Mouse (Mus musculus): Measurements from ENCODE around the gene Cpne9. TPM values are rescaled to one million over a fixed set of nuclear protein-coding genes. Genes with fewer than 3 reads are reported as not detected.

Cpne9 gene
- total RNA-seq, 1 experiment = 2.9 TPM

- Histone ChIP-seq H3K27ac (ENCODE audit: insufficient read depth, low read depth, low read length, poor library complexity, severe bottlenecking) (no peak overlapping the region), H3K4me1 (ENCODE audit: control insufficient read depth in 2 of 2, insufficient read depth in 2 of 2, low read length in 2 of 2, poor library complexity in 1 of 2) (peaks cover 3 to 30% of the 10 kb centered on the region in 2 experiments; a peak in 2 of 4 replicates), H3K36me3 (ENCODE audit: control insufficient read depth, insufficient read depth, low read length, poor library complexity, severe bottlenecking) (no peaks in the 10 kb centered on the region), H3K4me3 (ENCODE audit: insufficient read depth in 1 of 2, low read depth in 1 of 2, low read length in 2 of 2, poor library complexity in 1 of 2, severe bottlenecking in 1 of 2) (no peak overlapping the region), H3K9me3 (ENCODE audit: control insufficient read depth, insufficient read depth, low read depth, low read length) (no peaks in the 10 kb centered on the region), H3K9ac (ENCODE audit: insufficient read depth, low read depth, low read length, poor library complexity, severe bottlenecking) (no peak overlapping the region)
- DNase-seq (ENCODE audit: low read depth, low spot score) = no peak
- in situ Hi-C loops (cut with MboI; ENCODE audit: low sequenced_read_pairs in 2 of 2, unreplicated experiment in 2 of 2) = no loop called here
- TF ChIP-seq CHD2 (IDR thresholded peaks at IDR 0.05; ENCODE audit: low read depth, low read length) (peak; percentile 77), MAFK (IDR thresholded peaks at IDR 0.05; ENCODE audit: insufficient read depth, low read depth, low read length) (no peak)
Observed at GRCm38 (mm10) chr6:113290346-113290745, 8.2 kb downstream of the Cpne9 start.

GRCm38 (mm10) chr6:113292938-113293337 is 10.8 kb downstream of the Cpne9 start:
- Histone ChIP-seq H3K4me3 (ENCODE audit: insufficient read depth in 1 of 2, low read depth in 1 of 2, low read length in 2 of 2, poor library complexity in 1 of 2, severe bottlenecking in 1 of 2) (no peak overlapping the region), H3K9me3 (ENCODE audit: control insufficient read depth, insufficient read depth, low read depth, low read length) (no peaks in the 10 kb centered on the region), H3K36me3 (ENCODE audit: control insufficient read depth, insufficient read depth, low read length, poor library complexity, severe bottlenecking) (no peaks in the 10 kb centered on the region), H3K27ac (ENCODE audit: insufficient read depth, low read depth, low read length, poor library complexity, severe bottlenecking) (no peak overlapping the region), H3K9ac (ENCODE audit: insufficient read depth, low read depth, low read length, poor library complexity, severe bottlenecking) (no peak overlapping the region), H3K4me1 (ENCODE audit: control insufficient read depth in 2 of 2, insufficient read depth in 2 of 2, low read length in 2 of 2, poor library complexity in 1 of 2) (peaks cover 6 to 38% of the 10 kb centered on the region in 2 experiments; a peak in 3 of 4 replicates)
- no peak for TF ChIP-seq MAFK (IDR thresholded peaks at IDR 0.05; ENCODE audit: insufficient read depth, low read depth, low read length)
- no peak for TF ChIP-seq CHD2 (IDR thresholded peaks at IDR 0.05; ENCODE audit: low read depth, low read length)
- TF ChIP-seq ZC3H11A (IDR thresholded peaks at IDR 0.05; ENCODE audit: borderline replicate concordance, low read depth, low read length) = no peak
- TF ChIP-seq HCFC1 (IDR thresholded peaks at IDR 0.05; ENCODE audit: borderline replicate concordance, insufficient read depth, low read length) = no peak
- no peak for TF ChIP-seq ZNF384 (IDR thresholded peaks at IDR 0.05; ENCODE audit: low read depth, low read length)
- DNase-seq (ENCODE audit: low read depth, low spot score) = no peak
- in situ Hi-C loops (cut with MboI; ENCODE audit: low sequenced_read_pairs in 2 of 2, unreplicated experiment in 2 of 2) = no loop called here

- no peaks in the 10 kb centered on the region for H3K36me3 ChIP-seq (ENCODE audit: control insufficient read depth, insufficient read depth, low read length, poor library complexity, severe bottlenecking)
- H3K9me3 ChIP-seq (ENCODE audit: control insufficient read depth, insufficient read depth, low read depth, low read length) = no peaks in the 10 kb centered on the region
- no peak for DNase-seq (ENCODE audit: low read depth, low spot score)
- in situ Hi-C loops (cut with MboI; ENCODE audit: low sequenced_read_pairs in 2 of 2, unreplicated experiment in 2 of 2) = no loop called here
- no peak overlapping the region for H3K4me3 ChIP-seq (ENCODE audit: insufficient read depth in 1 of 2, low read depth in 1 of 2, low read length in 2 of 2, poor library complexity in 1 of 2, severe bottlenecking in 1 of 2)
- no peak overlapping the region for H3K9ac ChIP-seq (ENCODE audit: insufficient read depth, low read depth, low read length, poor library complexity, severe bottlenecking)
- peak overlapping the region; percentile 87; the same call in 1 of the 2 replicates for H3K27ac ChIP-seq (ENCODE audit: insufficient read depth, low read depth, low read length, poor library complexity, severe bottlenecking)
- TF ChIP-seq HCFC1 (IDR thresholded peaks at IDR 0.05; ENCODE audit: borderline replicate concordance, insufficient read depth, low read length) (no peak), CHD2 (IDR thresholded peaks at IDR 0.05; ENCODE audit: low read depth, low read length) (no peak), ZC3H11A (IDR thresholded peaks at IDR 0.05; ENCODE audit: borderline replicate concordance, low read depth, low read length) (no peak), ZNF384 (IDR thresholded peaks at IDR 0.05; ENCODE audit: low read depth, low read length) (no peak), MAFK (IDR thresholded peaks at IDR 0.05; ENCODE audit: insufficient read depth, low read depth, low read length) (no peak)
- peaks cover 5 to 34% of the 10 kb centered on the region in 2 experiments; a peak in 3 of 4 replicates for H3K4me1 ChIP-seq (ENCODE audit: control insufficient read depth in 2 of 2, insufficient read depth in 2 of 2, low read length in 2 of 2, poor library complexity in 1 of 2)
Observed at GRCm38 (mm10) chr6:113296046-113296445, 13.9 kb downstream of the Cpne9 start.

GRCm38 (mm10) chr6:113296639-113297038 is 14.5 kb downstream of the Cpne9 start:
- Histone ChIP-seq H3K4me1 (ENCODE audit: control insufficient read depth in 2 of 2, insufficient read depth in 2 of 2, low read length in 2 of 2, poor library complexity in 1 of 2) (peaks cover 5 to 36% of the 10 kb centered on the region in 2 experiments; a peak in 3 of 4 replicates), H3K9me3 (ENCODE audit: control insufficient read depth, insufficient read depth, low read depth, low read length) (no peaks in the 10 kb centered on the region), H3K9ac (ENCODE audit: insufficient read depth, low read depth, low read length, poor library complexity, severe bottlenecking) (peak overlapping the region; percentile 55; the same call in 1 of the 2 replicates), H3K4me3 (ENCODE audit: insufficient read depth in 1 of 2, low read depth in 1 of 2, low read length in 2 of 2, poor library complexity in 1 of 2, severe bottlenecking in 1 of 2) (no peak overlapping the region), H3K27ac (ENCODE audit: insufficient read depth, low read depth, low read length, poor library complexity, severe bottlenecking) (peak overlapping the region; percentile 87), H3K36me3 (ENCODE audit: control insufficient read depth, insufficient read depth, low read length, poor library complexity, severe bottlenecking) (no peaks in the 10 kb centered on the region)
- DNase-seq (ENCODE audit: low read depth, low spot score) = no peak
- TF ChIP-seq MAFK (IDR thresholded peaks at IDR 0.05; ENCODE audit: insufficient read depth, low read depth, low read length) (peak; percentile 85), HCFC1 (IDR thresholded peaks at IDR 0.05; ENCODE audit: borderline replicate concordance, insufficient read depth, low read length) (no peak)
- in situ Hi-C loops (cut with MboI; ENCODE audit: low sequenced_read_pairs in 2 of 2, unreplicated experiment in 2 of 2) = no loop called here

GRCm38 (mm10) chr6:113301350-113301749 is 19.2 kb downstream of the Cpne9 start:
- no peak overlapping the region for H3K9ac ChIP-seq (ENCODE audit: insufficient read depth, low read depth, low read length, poor library complexity, severe bottlenecking)
- in situ Hi-C loops (cut with MboI; ENCODE audit: low sequenced_read_pairs in 2 of 2, unreplicated experiment in 2 of 2) = no loop called here
- H3K27ac ChIP-seq (ENCODE audit: insufficient read depth, low read depth, low read length, poor library complexity, severe bottlenecking) = no peak overlapping the region
- no peaks in the 10 kb centered on the region for H3K9me3 ChIP-seq (ENCODE audit: control insufficient read depth, insufficient read depth, low read depth, low read length)
- no peak overlapping the region for H3K4me3 ChIP-seq (ENCODE audit: insufficient read depth in 1 of 2, low read depth in 1 of 2, low read length in 2 of 2, poor library complexity in 1 of 2, severe bottlenecking in 1 of 2)
- H3K4me1 ChIP-seq (ENCODE audit: control insufficient read depth in 2 of 2, insufficient read depth in 2 of 2, low read length in 2 of 2, poor library complexity in 1 of 2) = peaks cover 3 to 13% of the 10 kb centered on the region in 2 experiments; a peak in 3 of 4 replicates
- no peak for DNase-seq (ENCODE audit: low read depth, low spot score)
- TF ChIP-seq MAFK (IDR thresholded peaks at IDR 0.05; ENCODE audit: insufficient read depth, low read depth, low read length) (no peak), CHD2 (IDR thresholded peaks at IDR 0.05; ENCODE audit: low read depth, low read length) (no peak), HCFC1 (IDR thresholded peaks at IDR 0.05; ENCODE audit: borderline replicate concordance, insufficient read depth, low read length) (no peak), ZNF384 (IDR thresholded peaks at IDR 0.05; ENCODE audit: low read depth, low read length) (no peak)
- H3K36me3 ChIP-seq (ENCODE audit: control insufficient read depth, insufficient read depth, low read length, poor library complexity, severe bottlenecking) = no peaks in the 10 kb centered on the region

Data from ES-E14 (cell line).